Mouse (Mus musculus): Measurements from ENCODE around the gene Apoc3. TPM values are rescaled to one million over a fixed set of nuclear protein-coding genes. Genes with fewer than 3 reads are reported as not detected.

The Apoc3 gene
- polyA plus RNA-seq, 1 experiment from 2014 or later = not detected

DNA sequence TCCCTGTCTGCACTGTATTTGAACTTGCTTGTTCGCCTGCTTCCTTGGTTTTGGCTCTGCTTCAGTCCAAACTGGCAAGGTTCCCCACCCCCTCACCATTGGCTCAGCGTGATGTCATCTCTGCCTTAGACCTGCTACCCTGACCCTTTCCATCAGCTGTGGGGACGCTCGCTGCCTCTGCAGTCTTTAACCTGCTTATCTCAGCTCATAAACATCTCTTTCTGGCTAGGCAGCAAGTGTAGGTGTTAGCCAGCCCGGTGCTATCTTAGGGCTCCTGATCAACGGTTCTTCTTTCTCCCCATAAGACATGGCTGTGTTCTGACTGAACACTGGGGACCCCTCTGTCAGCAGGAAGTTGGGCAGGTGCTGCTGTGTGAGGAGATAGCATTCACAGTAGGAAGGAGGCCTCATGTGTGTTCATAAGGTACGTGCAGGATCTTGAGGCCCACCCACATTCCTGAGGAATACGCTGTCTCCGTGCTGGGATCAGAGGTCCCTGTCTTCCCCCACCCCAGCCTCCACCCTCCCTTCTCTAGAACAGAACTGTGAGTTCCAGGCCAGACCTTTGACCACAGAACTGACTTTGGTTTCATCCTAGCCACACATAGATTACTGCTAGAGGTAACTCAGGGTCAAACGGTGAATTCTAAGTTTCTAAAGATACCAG lies 28.5 kb downstream of the Apoc3 start:
- peaks cover 95% of the 10 kb centered on the region for H3K36me3 ChIP-seq
- H3K4me1 ChIP-seq = no peaks in the 10 kb centered on the region
- WGBS = 86% methylated on average over 10 of the region's 10 CpGs
- no peak for DNase-seq (ENCODE audit: low spot score)
- no peaks in the 10 kb centered on the region for H3K27me3 ChIP-seq (ENCODE audit: low read depth, poor library complexity, severe bottlenecking)
- no peak overlapping the region for H3K4me3 ChIP-seq
- no peak overlapping the region for H3K27ac ChIP-seq (replicated peaks)
- no peaks in the 10 kb centered on the region for H3K9me3 ChIP-seq (replicated peaks)

DNA sequence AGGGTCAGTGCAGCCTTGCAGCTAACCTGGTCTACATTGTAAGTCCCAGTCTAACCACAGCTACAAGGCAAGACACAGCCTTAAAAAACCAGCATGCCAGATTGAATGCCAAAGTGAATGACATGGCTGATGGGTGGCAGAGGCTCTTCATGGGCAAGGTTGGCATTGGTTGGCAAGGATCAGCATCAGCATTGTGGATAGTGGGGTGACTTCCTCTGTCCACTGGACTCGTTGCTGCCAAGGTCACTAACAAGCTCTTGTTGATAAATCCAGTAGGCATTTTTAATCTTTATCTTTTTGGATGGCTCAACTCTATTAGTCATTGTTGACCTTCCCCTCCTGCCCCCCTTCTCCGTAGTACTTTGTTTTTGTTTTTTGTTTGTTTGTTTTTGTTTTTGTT lies 35.8 kb downstream of the Apoc3 start:
- H3K4me3 ChIP-seq = no peak overlapping the region
- WGBS = 82% methylated on average over 2 of the region's 2 CpGs
- no peaks in the 10 kb centered on the region for H3K9me3 ChIP-seq (replicated peaks)
- H3K27me3 ChIP-seq (ENCODE audit: low read depth, poor library complexity, severe bottlenecking) = no peaks in the 10 kb centered on the region
- H3K27ac ChIP-seq (replicated peaks) = no peak overlapping the region
- peaks cover 94% of the 10 kb centered on the region for H3K36me3 ChIP-seq
- DNase-seq (ENCODE audit: low spot score) = no peak
- H3K4me1 ChIP-seq = no peaks in the 10 kb centered on the region

DNA sequence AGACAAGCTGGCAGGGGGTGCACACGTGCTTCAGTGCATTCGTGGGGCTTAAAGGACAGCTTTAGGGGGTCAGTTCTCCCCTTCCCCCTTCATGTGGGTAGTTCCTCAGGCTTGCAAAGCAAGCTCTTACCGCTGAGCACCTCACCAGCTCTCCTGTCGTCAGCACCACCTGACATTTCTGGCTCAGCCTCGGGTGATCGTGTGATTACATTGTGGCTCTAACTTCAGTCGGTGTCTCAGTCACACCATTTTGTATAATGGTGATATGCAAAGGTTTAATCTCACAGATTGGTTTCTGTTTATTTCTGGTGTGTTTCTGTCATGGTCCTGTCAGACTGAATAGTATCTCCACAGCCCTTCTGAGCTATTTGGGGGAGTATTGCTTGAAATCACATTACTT lies 36.5 kb downstream of the Apoc3 start:
- no peaks in the 10 kb centered on the region for H3K27me3 ChIP-seq (ENCODE audit: low read depth, poor library complexity, severe bottlenecking)
- H3K4me3 ChIP-seq = no peak overlapping the region
- 91% methylated on average over 7 of the region's 7 CpGs for WGBS
- no peaks in the 10 kb centered on the region for H3K4me1 ChIP-seq
- peaks cover 93% of the 10 kb centered on the region for H3K36me3 ChIP-seq
- DNase-seq (ENCODE audit: low spot score) = no peak
- no peak overlapping the region for H3K27ac ChIP-seq (replicated peaks)
- no peaks in the 10 kb centered on the region for H3K9me3 ChIP-seq (replicated peaks)

DNA sequence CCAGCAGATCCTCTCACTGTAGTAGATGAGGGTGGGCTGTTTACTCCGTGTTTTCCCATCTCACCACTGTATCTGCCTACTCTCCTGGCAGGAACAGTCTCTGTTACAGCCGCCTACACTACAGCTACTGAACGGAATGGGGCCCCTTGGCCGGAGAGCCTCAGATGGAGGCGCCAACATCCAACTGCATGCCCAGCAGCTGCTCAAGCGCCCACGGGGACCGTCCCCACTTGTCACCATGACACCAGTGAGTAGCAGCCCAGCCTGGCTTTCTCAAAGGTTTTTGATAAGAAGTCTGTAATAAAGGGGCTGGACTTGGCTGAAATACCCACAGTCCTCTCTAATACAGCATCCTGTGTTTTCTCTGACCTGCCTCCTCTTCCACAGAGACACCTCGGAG lies 37.0 kb downstream of the Apoc3 start:
- no peak overlapping the region for H3K27ac ChIP-seq (replicated peaks)
- H3K36me3 ChIP-seq = peaks cover 91% of the 10 kb centered on the region
- no peak overlapping the region for H3K4me3 ChIP-seq
- H3K4me1 ChIP-seq = no peaks in the 10 kb centered on the region
- no peaks in the 10 kb centered on the region for H3K27me3 ChIP-seq (ENCODE audit: low read depth, poor library complexity, severe bottlenecking)
- DNase-seq (ENCODE audit: low spot score) = no peak
- 87% methylated on average over 9 of the region's 9 CpGs for WGBS
- no peaks in the 10 kb centered on the region for H3K9me3 ChIP-seq (replicated peaks)

DNA sequence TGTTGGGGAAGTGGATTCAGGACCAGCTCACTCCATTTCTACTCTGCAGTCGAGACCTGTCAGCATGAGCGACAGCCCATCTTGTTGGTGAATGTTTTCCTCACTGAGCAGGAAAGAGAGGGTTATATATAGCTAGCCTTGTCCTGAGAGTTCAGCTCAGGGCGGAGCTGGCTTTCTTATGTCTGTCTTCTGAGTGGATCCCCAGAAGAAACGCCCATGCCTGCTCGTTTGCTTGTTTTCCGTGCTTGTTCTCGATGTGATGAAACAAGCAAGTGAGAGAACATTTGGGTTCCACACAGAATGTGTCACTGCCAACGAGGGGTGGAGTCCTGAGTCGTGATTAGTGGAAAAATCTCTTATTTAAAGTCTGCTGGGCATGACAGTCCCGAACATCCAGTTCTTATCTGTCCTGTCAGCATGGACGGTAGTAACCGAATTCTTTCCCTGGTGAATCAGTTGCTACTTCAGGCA lies 38.7 kb downstream of the Apoc3 start:
- DNase-seq (ENCODE audit: low spot score) = no peak
- peaks cover 75% of the 10 kb centered on the region for H3K36me3 ChIP-seq
- no peaks in the 10 kb centered on the region for H3K4me1 ChIP-seq
- no peaks in the 10 kb centered on the region for H3K27me3 ChIP-seq (ENCODE audit: low read depth, poor library complexity, severe bottlenecking)
- no peak overlapping the region for H3K4me3 ChIP-seq
- 90% methylated on average over 12 of the region's 12 CpGs for WGBS
- no peaks in the 10 kb centered on the region for H3K9me3 ChIP-seq (replicated peaks)
- H3K27ac ChIP-seq (replicated peaks) = no peak overlapping the region

DNA sequence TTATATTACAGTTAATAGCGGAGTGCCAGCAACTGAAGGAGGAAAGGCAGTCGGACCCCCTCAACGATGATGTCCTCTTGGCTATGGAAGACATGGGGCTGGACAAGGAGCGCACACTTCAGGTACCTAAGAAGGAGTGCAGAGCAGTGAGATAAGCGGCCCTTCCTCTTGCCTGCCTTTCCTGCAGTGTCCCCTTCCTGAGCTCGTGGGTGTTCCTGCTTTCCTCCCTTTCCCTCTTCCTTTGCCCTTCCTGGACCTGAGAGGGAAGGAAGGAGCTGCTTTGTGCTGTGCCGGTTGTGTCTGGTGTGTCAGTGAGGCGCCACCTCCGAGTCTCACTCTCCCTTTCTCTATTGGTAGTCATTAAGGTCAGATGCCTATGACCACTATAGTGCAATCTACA lies 40.6 kb downstream of the Apoc3 start:
- WGBS = 90% methylated on average over 9 of the region's 9 CpGs
- DNase-seq (ENCODE audit: low spot score) = no peak
- Histone ChIP-seq H3K36me3 (peaks cover 57% of the 10 kb centered on the region), H3K9me3 (replicated peaks) (no peaks in the 10 kb centered on the region), H3K4me1 (no peaks in the 10 kb centered on the region), H3K27me3 (ENCODE audit: low read depth, poor library complexity, severe bottlenecking) (no peaks in the 10 kb centered on the region), H3K27ac (replicated peaks) (no peak overlapping the region), H3K4me3 (no peak overlapping the region)

DNA sequence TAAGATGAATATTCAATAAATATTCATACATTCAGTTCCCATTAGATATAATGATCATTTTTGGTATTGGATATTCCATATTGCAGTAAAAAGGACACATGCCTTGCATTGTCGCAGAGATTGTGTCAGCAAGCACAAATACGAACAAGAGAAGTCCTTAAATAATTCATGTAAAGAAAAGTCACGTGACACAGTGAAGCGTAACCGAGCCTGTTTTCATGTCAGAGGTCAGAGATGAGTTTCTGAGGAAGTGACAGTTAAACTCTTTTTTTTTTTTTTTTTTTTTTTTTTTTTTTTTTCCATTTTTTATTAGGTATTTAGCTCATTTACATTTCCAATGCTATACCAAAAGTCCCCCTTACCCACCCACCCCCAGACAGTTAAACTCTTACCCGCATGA lies 42.8 kb downstream of the Apoc3 start:
- Histone ChIP-seq H3K27me3 (ENCODE audit: low read depth, poor library complexity, severe bottlenecking) (no peaks in the 10 kb centered on the region), H3K4me3 (no peak overlapping the region), H3K4me1 (no peaks in the 10 kb centered on the region), H3K36me3 (peaks cover 36% of the 10 kb centered on the region), H3K9me3 (replicated peaks) (no peaks in the 10 kb centered on the region), H3K27ac (replicated peaks) (no peak overlapping the region)
- 90% methylated on average over 6 of the region's 6 CpGs for WGBS
- no peak for DNase-seq (ENCODE audit: low spot score)

DNA sequence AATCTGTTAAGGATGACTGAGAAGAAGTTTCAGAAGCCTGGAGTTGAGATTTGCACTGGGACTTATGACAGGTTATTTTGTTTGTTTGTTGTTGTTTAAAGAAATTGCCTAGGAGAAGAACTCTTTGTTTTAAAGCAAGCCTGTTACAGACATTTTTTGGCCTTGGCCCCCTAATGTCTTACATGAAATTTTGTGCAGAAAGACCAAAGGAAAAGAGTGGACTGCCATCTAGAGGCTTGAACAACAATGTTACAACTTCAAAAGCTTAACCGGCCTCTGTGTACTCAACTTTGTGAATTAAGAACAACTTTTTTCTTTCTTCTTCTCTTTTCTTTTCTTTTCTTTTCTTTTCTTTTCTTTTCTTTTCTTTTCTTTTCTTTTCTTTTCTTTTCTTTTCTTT lies 43.8 kb downstream of the Apoc3 start:
- no peak overlapping the region for H3K4me3 ChIP-seq
- H3K4me1 ChIP-seq = no peaks in the 10 kb centered on the region
- no peak overlapping the region for H3K27ac ChIP-seq (replicated peaks)
- H3K36me3 ChIP-seq = peaks cover 26% of the 10 kb centered on the region
- DNase-seq (ENCODE audit: low spot score) = no peak
- H3K27me3 ChIP-seq (ENCODE audit: low read depth, poor library complexity, severe bottlenecking) = no peaks in the 10 kb centered on the region
- WGBS = 53% methylated on average over 1 of the region's 1 CpGs
- H3K9me3 ChIP-seq (replicated peaks) = no peaks in the 10 kb centered on the region

DNA sequence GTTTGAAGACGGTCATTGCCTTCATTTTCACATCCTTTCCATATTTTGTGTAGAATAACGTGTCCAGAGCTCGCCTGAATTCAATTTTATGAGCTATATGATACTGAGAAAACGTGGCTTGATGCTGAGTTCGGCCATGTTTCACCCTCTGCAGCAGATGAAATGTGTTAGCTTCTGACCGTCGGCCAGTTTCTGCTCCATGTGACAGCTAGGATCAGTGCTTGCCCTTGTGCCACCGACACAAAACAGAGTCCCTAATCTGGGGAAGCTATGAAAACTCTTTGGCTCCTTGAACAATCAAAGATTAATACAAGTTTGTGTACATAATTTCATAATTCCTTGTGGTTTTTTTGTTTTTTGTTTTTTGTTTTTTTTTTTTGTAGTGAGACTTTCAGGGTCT lies 44.2 kb downstream of the Apoc3 start:
- H3K4me3 ChIP-seq = no peak overlapping the region
- 85% methylated on average over 8 of the region's 8 CpGs for WGBS
- H3K36me3 ChIP-seq = peaks cover 23% of the 10 kb centered on the region
- no peaks in the 10 kb centered on the region for H3K9me3 ChIP-seq (replicated peaks)
- H3K27me3 ChIP-seq (ENCODE audit: low read depth, poor library complexity, severe bottlenecking) = no peaks in the 10 kb centered on the region
- no peak overlapping the region for H3K27ac ChIP-seq (replicated peaks)
- DNase-seq (ENCODE audit: low spot score) = no peak
- H3K4me1 ChIP-seq = no peaks in the 10 kb centered on the region

DNA sequence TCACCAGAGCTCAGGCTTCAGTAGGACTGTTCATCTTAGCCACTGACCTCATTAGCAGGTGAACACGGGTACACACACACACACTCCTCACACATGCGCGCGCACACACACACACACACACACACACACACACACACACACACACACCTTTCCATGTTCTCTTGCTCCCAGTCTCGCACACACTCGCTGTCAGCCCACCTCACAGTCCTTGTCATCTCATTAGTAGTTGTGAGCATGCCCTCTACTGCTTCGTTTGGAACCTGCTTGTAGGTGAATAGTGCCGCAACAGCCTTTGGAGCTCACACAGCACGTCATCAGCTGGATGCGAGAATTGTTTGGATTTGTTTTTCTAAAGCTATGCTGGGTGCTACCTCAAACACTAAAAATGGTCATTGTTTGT lies 46.1 kb downstream of the Apoc3 start:
- 86% methylated on average over 10 of the region's 10 CpGs for WGBS
- DNase-seq (ENCODE audit: low spot score) = no peak
- H3K36me3 ChIP-seq = peaks cover 8% of the 10 kb centered on the region
- no peaks in the 10 kb centered on the region for H3K4me1 ChIP-seq
- H3K4me3 ChIP-seq = no peak overlapping the region
- H3K27me3 ChIP-seq (ENCODE audit: low read depth, poor library complexity, severe bottlenecking) = no peaks in the 10 kb centered on the region
- no peak overlapping the region for H3K27ac ChIP-seq (replicated peaks)
- no peaks in the 10 kb centered on the region for H3K9me3 ChIP-seq (replicated peaks)

DNA sequence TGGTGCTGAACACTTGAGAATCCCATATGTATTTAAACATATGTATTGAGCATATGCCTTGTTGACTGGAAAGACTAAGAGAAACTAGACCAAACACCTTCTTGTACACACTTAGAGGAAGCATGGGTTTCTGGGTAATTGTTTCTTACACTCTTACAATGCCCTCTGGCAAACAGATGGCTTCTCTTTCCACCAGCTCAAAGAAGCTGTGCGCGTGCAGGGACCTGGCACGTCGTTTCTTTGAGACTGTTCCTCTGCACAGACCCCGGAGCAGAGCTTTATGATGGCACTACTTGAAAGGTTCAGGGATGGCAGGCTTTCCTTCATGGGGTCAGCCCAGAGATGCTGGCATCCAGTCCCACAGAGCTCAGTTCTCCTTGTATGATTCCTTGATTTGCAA lies 46.5 kb downstream of the Apoc3 start:
- H3K4me3 ChIP-seq = no peak overlapping the region
- 90% methylated on average over 5 of the region's 5 CpGs for WGBS
- no peak for DNase-seq (ENCODE audit: low spot score)
- no peaks in the 10 kb centered on the region for H3K27me3 ChIP-seq (ENCODE audit: low read depth, poor library complexity, severe bottlenecking)
- 0 out of 2 replicates have a peak, but pooled peaks cover 3% of the 10 kb centered on the region for H3K36me3 ChIP-seq
- H3K4me1 ChIP-seq = no peaks in the 10 kb centered on the region
- no peak overlapping the region for H3K27ac ChIP-seq (replicated peaks)
- H3K9me3 ChIP-seq (replicated peaks) = no peaks in the 10 kb centered on the region

DNA sequence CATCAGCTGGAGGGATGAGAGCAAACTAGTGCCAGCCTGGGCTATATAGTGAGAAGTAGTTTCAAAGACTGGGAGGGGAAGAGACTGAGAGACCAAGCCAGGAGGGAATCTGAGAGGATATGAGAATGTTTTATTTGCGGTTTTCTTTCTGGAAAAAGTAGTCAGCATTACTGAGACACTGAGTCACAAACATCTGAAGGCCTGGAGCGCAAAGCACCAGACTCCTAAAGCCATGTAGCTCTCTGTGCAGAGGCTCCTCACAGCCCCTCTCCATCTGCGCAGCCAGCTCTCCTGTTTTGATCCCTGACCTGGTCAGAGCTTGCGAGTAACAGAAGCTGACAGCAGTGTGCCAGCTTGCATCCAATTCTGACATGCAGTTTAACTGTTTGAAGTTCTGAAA lies 47.1 kb downstream of the Apoc3 start:
- no peaks in the 10 kb centered on the region for H3K9me3 ChIP-seq (replicated peaks)
- 93% methylated on average over 4 of the region's 4 CpGs for WGBS

DNA sequence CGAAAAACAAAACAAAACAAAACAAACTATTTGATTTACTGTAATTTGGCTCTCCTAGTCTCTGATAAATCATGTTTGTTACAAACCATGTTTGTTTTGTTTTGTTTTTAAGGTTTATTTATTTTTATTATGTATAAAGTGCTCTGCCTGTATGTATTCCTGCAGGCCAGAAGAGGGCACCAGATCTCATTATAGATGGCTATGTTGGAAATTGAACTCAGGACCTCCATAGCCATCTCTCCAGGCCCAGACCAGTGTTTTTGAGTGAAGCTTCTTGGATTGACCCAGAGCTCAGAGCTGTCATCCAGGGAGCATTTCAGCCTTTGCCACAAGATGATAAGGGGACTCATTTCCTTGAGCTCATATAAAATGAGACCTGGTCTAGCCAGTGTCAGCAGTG lies 49.0 kb downstream of the Apoc3 start:
- no peak overlapping the region for H3K27ac ChIP-seq (replicated peaks)
- no peak for DNase-seq (ENCODE audit: low spot score)
- H3K27me3 ChIP-seq (ENCODE audit: low read depth, poor library complexity, severe bottlenecking) = no peaks in the 10 kb centered on the region
- no peak overlapping the region for H3K4me3 ChIP-seq
- 86% methylated on average over 1 of the region's 1 CpGs for WGBS
- no peaks in the 10 kb centered on the region for H3K4me1 ChIP-seq
- H3K9me3 ChIP-seq (replicated peaks) = no peaks in the 10 kb centered on the region
- H3K36me3 ChIP-seq = 0 out of 2 replicates have a peak, but pooled peaks cover 3% of the 10 kb centered on the region

More for the DNA sequence above, 47.1 kb downstream of the Apoc3 start:
- H3K4me1 ChIP-seq = no peaks in the 10 kb centered on the region
- no peak for DNase-seq (ENCODE audit: low spot score)
- no peak overlapping the region for H3K4me3 ChIP-seq
- no peak overlapping the region for H3K27ac ChIP-seq (replicated peaks)
- H3K36me3 ChIP-seq = 0 out of 2 replicates have a peak, but pooled peaks cover 3% of the 10 kb centered on the region
- H3K27me3 ChIP-seq (ENCODE audit: low read depth, poor library complexity, severe bottlenecking) = no peaks in the 10 kb centered on the region

DNA sequence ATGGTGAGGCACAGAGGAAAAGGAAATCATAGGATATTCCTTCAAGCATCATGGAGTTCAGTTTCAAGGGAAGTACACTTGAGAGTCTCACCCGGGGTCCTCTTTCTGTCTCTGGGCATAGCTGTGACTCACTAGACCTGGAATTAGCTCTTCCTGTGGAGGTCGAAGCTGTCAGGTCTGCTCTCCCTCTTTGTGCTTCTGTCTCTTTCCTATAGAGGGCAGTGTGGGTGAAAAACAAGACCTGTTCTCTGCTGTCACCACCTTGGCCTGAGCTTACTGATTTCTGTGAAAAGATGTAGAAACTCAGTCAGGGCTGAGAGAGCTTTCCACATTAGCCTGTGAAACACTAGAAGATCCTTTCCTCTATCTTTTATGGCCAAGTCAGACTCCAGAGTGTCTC lies 50.2 kb downstream of the Apoc3 start:
- no peak overlapping the region for H3K27ac ChIP-seq (replicated peaks)
- no peaks in the 10 kb centered on the region for H3K27me3 ChIP-seq (ENCODE audit: low read depth, poor library complexity, severe bottlenecking)
- WGBS = 59% methylated on average over 2 of the region's 2 CpGs
- 0 out of 2 replicates have a peak, but pooled peaks cover 3% of the 10 kb centered on the region for H3K36me3 ChIP-seq
- DNase-seq (ENCODE audit: low spot score) = no peak
- no peaks in the 10 kb centered on the region for H3K4me1 ChIP-seq
- no peak overlapping the region for H3K4me3 ChIP-seq
- no peaks in the 10 kb centered on the region for H3K9me3 ChIP-seq (replicated peaks)
